Mouse (Mus musculus) stomach, postnatal 0 days (tissue): ENCODE data around the gene Fbxo40.

ENCODE experiments used
- CTCF ChIP-seq: IDR thresholded peaks from 2 replicates; pipeline ENCODE4 v1.5.1; 2016; ENCODE audit warnings: antibody characterized with exemption, low read depth, mild to moderate bottlenecking, moderate library complexity
- EP300 ChIP-seq: optimal IDR thresholded peaks from 2 replicates; pipeline ENCODE3; 2016; ENCODE audit warnings: antibody characterized with exemption

DNA sequence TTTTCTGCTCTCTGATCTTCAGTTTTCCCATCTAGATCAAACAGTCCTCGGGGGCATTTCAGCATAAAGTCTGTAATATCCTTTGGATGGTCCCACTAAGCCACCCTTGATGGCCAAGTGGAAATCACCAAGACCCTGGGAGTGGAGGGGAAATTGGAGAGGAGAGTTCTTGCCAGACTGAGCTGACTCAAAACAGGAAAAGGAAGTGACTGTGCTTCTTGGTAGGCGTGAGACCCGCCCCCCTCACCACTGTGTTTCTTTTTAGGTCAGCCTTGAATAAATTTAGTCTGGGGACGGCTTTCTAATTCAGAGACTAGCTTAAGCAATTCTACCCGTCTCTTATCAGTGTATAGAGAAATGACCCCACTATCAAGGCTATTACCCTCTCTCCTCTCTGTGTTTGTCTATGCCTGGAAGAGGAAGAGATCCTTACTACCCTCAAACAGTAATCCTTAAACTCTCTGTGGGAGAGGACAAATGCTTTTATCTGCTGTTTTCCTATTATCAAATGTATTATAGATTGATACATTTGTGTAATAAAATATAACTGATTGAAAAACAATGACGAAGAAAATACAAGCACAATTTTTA lies 49.0 kb downstream of the Fbxo40 start:
- TF ChIP-seq CTCF (no peak), EP300 (no peak)
